29 mouse cellular contexts compared by ENCODE assay signal in genomic region chr2:5352821-5353522, GRCm38 (mm10).
DNase-seq lines count a peak whose midpoint lies in the region; ATAC-seq and TF ChIP-seq lines count a peak whose summit lies in the region.
"Had no signal": no experiment of that assay in that cellular context is flagged by ENCODE, and none has a peak within 500 bp of the region (broad histone marks: within the 10 kb centered on the region; RNA-seq: fewer than 3 reads in every experiment).

No protein-coding gene starts in this region.

- no peak overlapping the region for H3K9ac ChIP-seq in hindbrain, embryonic 16.5 days (ENCODE audit: low read depth, low read length)
- H3K9ac ChIP-seq in hindbrain, postnatal 0 days (replicated peaks; ENCODE audit: low read length) = no peak overlapping the region
- H3K9ac ChIP-seq: embryonic facial prominence, embryonic 12.5 days; forebrain, embryonic 15.5 days; heart, embryonic 15.5 days; hindbrain, embryonic 12.5 days; limb, embryonic 13.5 days; lung, embryonic 15.5 days; midbrain, embryonic 13.5 days had no signal

- no peaks in the 10 kb centered on the region for H3K27me3 ChIP-seq in hindbrain, embryonic 16.5 days (replicated peaks; ENCODE audit: control insufficient read depth, insufficient read depth, low read length)
- no peaks in the 10 kb centered on the region for H3K27me3 ChIP-seq in hindbrain, postnatal 0 days (ENCODE audit: insufficient read depth, low read length)
- H3K27me3 ChIP-seq in kidney, adult 2 months (replicated peaks; ENCODE audit: control insufficient read depth, insufficient read depth, low read length) = no peaks in the 10 kb centered on the region
- H3K27me3 ChIP-seq: CH12.LX; embryonic facial prominence, embryonic 12.5 days; forebrain, embryonic 15.5 days; heart, embryonic 15.5 days; hindbrain, embryonic 12.5 days; limb, embryonic 13.5 days; lung, embryonic 15.5 days; midbrain, embryonic 13.5 days; Patski had no signal

- 87% methylated on average over 13 of the region's 13 CpGs for WGBS in hindbrain, embryonic 16.5 days
- WGBS in hindbrain, postnatal 0 days = 88% methylated on average over 13 of the region's 13 CpGs
- 86% methylated on average over 13 of the region's 13 CpGs for WGBS in kidney, adult 2 months

- DNase-seq in hindbrain, postnatal 0 days (ENCODE audit: low spot score) = no peak
- peak; percentile 27 to 30 for DNase-seq in right cerebral cortex, postnatal 36 days (ENCODE audit: low spot score in 2 of 2)
- DNase-seq in right cerebral cortex, postnatal 25 days = no peak
- peak; percentile 61 for DNase-seq in ZHBTc4 (ENCODE audit: low read depth, low spot score)
- DNase-seq in kidney, adult 2 months = no peak
- DNase-seq in urinary bladder, postnatal 36 days (ENCODE audit: low spot score in 2 of 2) = no peak
- DNase-seq: adrenal gland, postnatal 25 days; B cell, adult 2 months; cerebellum, adult 2 months; cerebellum, postnatal 14 days; gastrocnemius, postnatal 10 days; kidney, postnatal 14 days; layer of hippocampus, adult 9-11 months; thymus, adult 18-20 months; thymus, postnatal 25 days had no signal

- H3K9me3 ChIP-seq in hindbrain, embryonic 16.5 days (ENCODE audit: control insufficient read depth, low read length) = no peaks in the 10 kb centered on the region
- no peaks in the 10 kb centered on the region for H3K9me3 ChIP-seq in hindbrain, postnatal 0 days (ENCODE audit: low read length)
- H3K9me3 ChIP-seq: embryonic facial prominence, embryonic 12.5 days; forebrain, embryonic 10.5 days; forebrain, embryonic 15.5 days; heart, embryonic 15.5 days; hindbrain, embryonic 12.5 days; limb, embryonic 13.5 days; lung, embryonic 15.5 days; midbrain, embryonic 13.5 days had no signal

- TF ChIP-seq CTCF in hindbrain, postnatal 0 days (IDR thresholded peaks at IDR 0.05; ENCODE audit: low read depth) = no peak
- no peak for TF ChIP-seq CTCF in kidney, adult 2 months (conservative IDR thresholded peaks at IDR 0.05; ENCODE audit: insufficient read depth, insufficient read length, low read depth, low read length)

- H3K4me1 ChIP-seq in hindbrain, embryonic 16.5 days (ENCODE audit: control insufficient read depth, insufficient read depth, low read depth, low read length) = no peaks in the 10 kb centered on the region
- H3K4me1 ChIP-seq in hindbrain, postnatal 0 days (ENCODE audit: insufficient read depth, low read length) = no peaks in the 10 kb centered on the region
- no peaks in the 10 kb centered on the region for H3K4me1 ChIP-seq in kidney, adult 2 months (ENCODE audit: control insufficient read depth, insufficient read depth, low read length)
- H3K4me1 ChIP-seq: embryonic facial prominence, embryonic 12.5 days; forebrain, embryonic 10.5 days; forebrain, embryonic 15.5 days; heart, embryonic 15.5 days; hindbrain, embryonic 12.5 days; limb, embryonic 13.5 days; lung, embryonic 15.5 days had no signal

- no peak for TF ChIP-seq POLR2A in kidney, adult 2 months (IDR thresholded peaks at IDR 0.05; ENCODE audit: low read depth, low read length)

- H3K36me3 ChIP-seq in hindbrain, embryonic 16.5 days (ENCODE audit: control insufficient read depth, insufficient read depth, low read length) = no peaks in the 10 kb centered on the region
- H3K36me3 ChIP-seq in hindbrain, postnatal 0 days (ENCODE audit: insufficient read depth, low read length) = no peaks in the 10 kb centered on the region
- H3K36me3 ChIP-seq in kidney, adult 2 months (ENCODE audit: control insufficient read depth, insufficient read depth, low read length) = no peaks in the 10 kb centered on the region
- H3K36me3 ChIP-seq: embryonic facial prominence, embryonic 12.5 days; forebrain, embryonic 10.5 days; forebrain, embryonic 15.5 days; heart, embryonic 15.5 days; hindbrain, embryonic 12.5 days; limb, embryonic 13.5 days; lung, embryonic 15.5 days; midbrain, embryonic 13.5 days had no signal

- H3K4me2 ChIP-seq in hindbrain, embryonic 16.5 days (ENCODE audit: low read length) = no peak overlapping the region
- H3K4me2 ChIP-seq in hindbrain, postnatal 0 days (ENCODE audit: low read depth, low read length) = no peak overlapping the region
- H3K4me2 ChIP-seq: embryonic facial prominence, embryonic 12.5 days; forebrain, embryonic 15.5 days; heart, embryonic 15.5 days; hindbrain, embryonic 12.5 days; limb, embryonic 13.5 days; liver, embryonic 11.5 days; lung, embryonic 15.5 days; midbrain, embryonic 13.5 days had no signal

- H3K4me3 ChIP-seq in hindbrain, embryonic 16.5 days (ENCODE audit: low read length) = no peak overlapping the region
- H3K4me3 ChIP-seq in hindbrain, postnatal 0 days (ENCODE audit: low read length) = no peak overlapping the region
- no peak overlapping the region for H3K4me3 ChIP-seq in kidney, adult 2 months (ENCODE audit: insufficient read depth, low read depth, low read length)
- H3K4me3 ChIP-seq: embryonic facial prominence, embryonic 12.5 days; forebrain, embryonic 10.5 days; forebrain, embryonic 15.5 days; heart, embryonic 15.5 days; hindbrain, embryonic 12.5 days; limb, embryonic 13.5 days; lung, embryonic 15.5 days; midbrain, embryonic 13.5 days had no signal

- peak; percentile 45; the same call in 1 of the 2 replicates for ATAC-seq in hindbrain, embryonic 16.5 days
- ATAC-seq in hindbrain, postnatal 0 days = no peak
- ATAC-seq: forebrain, embryonic 15.5 days; intestine, postnatal 0 days; midbrain, embryonic 13.5 days; Patski had no signal

- no peak overlapping the region for H3K27ac ChIP-seq in hindbrain, embryonic 16.5 days (ENCODE audit: low read depth, low read length)
- H3K27ac ChIP-seq in hindbrain, postnatal 0 days = no peak overlapping the region
- H3K27ac ChIP-seq in kidney, adult 2 months (ENCODE audit: insufficient read depth, low read depth, low read length) = no peak overlapping the region
- H3K27ac ChIP-seq: embryonic facial prominence, embryonic 12.5 days; forebrain, embryonic 10.5 days; forebrain, embryonic 15.5 days; heart, embryonic 15.5 days; hindbrain, embryonic 12.5 days; limb, embryonic 13.5 days; lung, embryonic 15.5 days; midbrain, embryonic 13.5 days; stomach, postnatal 0 days had no signal

Comparison
In these comparisons a context has a peak if more than half of its experiments do, and no peak if none do; other contexts are left out.
1. DNase-seq: peak in right cerebral cortex, postnatal 36 days (2 of 2) and ZHBTc4 (single experiment); none in hindbrain, postnatal 0 days (single experiment), right cerebral cortex, postnatal 25 days (single experiment), kidney, adult 2 months (single experiment) and urinary bladder, postnatal 36 days (0 of 2).